Mouse (Mus musculus): ENCODE measurements around the gene Coro2b. TPM values are rescaled to one million over a fixed set of nuclear protein-coding genes. Genes with fewer than 3 reads are reported as not detected.

Gene Coro2b
- total and polyA plus RNA-seq, 2 experiments from 2014 or later, result 31.6 to 53.2 TPM

DNA sequence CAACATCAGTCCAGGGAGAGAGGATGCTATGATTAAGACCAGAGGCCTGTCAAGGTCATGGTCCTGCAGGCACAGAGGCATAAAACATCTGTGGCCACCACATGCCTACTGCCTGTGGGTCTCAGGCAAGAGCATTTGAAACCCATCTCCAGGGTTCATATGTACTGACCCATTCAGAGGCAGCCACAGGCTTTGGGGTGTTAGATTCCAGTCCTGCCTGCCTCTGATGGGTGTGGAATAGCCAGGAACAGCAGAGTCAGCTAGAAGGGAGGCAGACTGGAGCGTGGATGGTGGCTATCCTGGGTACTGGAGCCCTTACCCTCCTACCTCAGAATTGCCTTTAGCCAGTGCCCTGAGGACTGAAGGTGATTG is 69.4 kb downstream of the Coro2b start:
- no peaks in the 10 kb centered on the region for H3K36me3 ChIP-seq (ENCODE audit: insufficient read depth)
- ATAC-seq, result no peak
- no peak for DNase-seq
- peaks cover 11% of the 10 kb centered on the region; the same call in 1 of the 2 replicates for H3K4me1 ChIP-seq (ENCODE audit: insufficient read depth)
- WGBS, result 81% methylated on average over 1 of the region's 1 CpGs
- no peak for TF ChIP-seq CTCF (IDR thresholded peaks at IDR 0.05; ENCODE audit: low read depth)
- no peak overlapping the region for H3K27ac ChIP-seq (ENCODE audit: low read depth, low read length)
- H3K27me3 ChIP-seq (ENCODE audit: insufficient read depth, low read length), result no peaks in the 10 kb centered on the region
- H3K9me3 ChIP-seq (ENCODE audit: low read length), result no peaks in the 10 kb centered on the region
- no peak overlapping the region for H3K4me3 ChIP-seq (ENCODE audit: low read depth, low read length)
- H3K4me2 ChIP-seq (ENCODE audit: low read depth), result no peak overlapping the region
- H3K9ac ChIP-seq, result no peak overlapping the region

DNA sequence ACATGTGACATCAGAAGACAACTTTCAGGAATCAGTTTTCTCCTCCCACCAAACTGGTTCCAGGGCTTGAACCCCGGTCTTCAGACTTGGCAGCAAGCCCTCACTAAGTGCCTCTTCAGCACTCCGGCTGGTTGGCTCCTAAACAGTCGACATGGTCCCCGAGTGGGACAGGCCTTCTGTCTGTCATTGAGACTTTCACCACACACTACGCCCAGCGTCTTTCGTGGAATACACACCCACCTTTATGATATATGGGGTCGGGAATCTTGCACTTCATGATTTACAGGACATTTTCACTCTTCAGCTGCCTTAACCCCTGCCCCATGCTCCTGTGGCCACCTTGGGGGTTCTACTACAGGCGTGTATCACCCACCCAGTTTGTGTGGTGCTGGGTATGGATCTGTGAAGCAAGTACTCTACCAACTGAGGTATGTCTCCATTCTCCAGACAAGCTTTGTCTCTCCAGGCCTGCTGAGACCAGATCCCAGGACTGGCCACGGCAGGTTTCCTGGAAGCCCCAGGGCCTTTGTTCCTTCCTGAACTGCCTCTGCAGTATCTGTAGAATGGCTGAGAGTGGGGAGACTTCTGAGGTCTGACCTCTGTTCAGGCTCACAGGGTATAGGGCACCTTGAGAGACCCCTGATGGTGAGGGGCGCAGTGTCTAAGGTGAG is 70.0 kb downstream of the Coro2b start:
- DNase-seq (no peak), ATAC-seq (no peak)
- H3K36me3 ChIP-seq (ENCODE audit: insufficient read depth), result no peaks in the 10 kb centered on the region
- peaks cover 11% of the 10 kb centered on the region; the same call in 1 of the 2 replicates for H3K4me1 ChIP-seq (ENCODE audit: insufficient read depth)
- no peak overlapping the region for H3K27ac ChIP-seq (ENCODE audit: low read depth, low read length)
- 77% methylated on average over 11 of the region's 11 CpGs for WGBS
- H3K4me3 ChIP-seq (ENCODE audit: low read depth, low read length), result no peak overlapping the region
- no peaks in the 10 kb centered on the region for H3K27me3 ChIP-seq (ENCODE audit: insufficient read depth, low read length)
- no peak overlapping the region for H3K4me2 ChIP-seq (ENCODE audit: low read depth)
- no peak for TF ChIP-seq CTCF (IDR thresholded peaks at IDR 0.05; ENCODE audit: low read depth)
- H3K9ac ChIP-seq, result no peak overlapping the region
- H3K9me3 ChIP-seq (ENCODE audit: low read length), result no peaks in the 10 kb centered on the region

DNA sequence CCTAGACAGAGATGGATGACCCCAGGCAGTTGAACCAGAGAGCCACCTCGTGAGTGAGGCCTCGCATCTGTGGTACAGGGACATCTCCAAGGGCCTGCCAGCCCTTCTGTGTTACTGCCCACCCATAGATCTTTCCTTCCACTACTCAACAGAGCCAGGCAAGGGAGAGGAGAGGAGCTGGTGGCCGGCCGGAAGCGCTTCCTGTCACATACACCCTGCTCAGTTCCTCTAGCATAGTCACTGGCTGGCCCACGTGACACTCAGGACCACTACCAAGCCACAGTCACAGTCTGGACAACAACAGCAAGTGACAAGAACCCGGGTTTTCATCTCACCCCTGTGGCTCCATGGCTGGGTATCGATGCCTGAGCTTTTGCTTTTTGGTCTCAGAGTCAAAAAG is 70.8 kb downstream of the Coro2b start:
- no peaks in the 10 kb centered on the region for H3K27me3 ChIP-seq (ENCODE audit: insufficient read depth, low read length)
- TF ChIP-seq CTCF (IDR thresholded peaks at IDR 0.05; ENCODE audit: low read depth), result no peak
- 89% methylated on average over 8 of the region's 8 CpGs for WGBS
- H3K9ac ChIP-seq, result no peak overlapping the region
- no peak overlapping the region for H3K4me3 ChIP-seq (ENCODE audit: low read depth, low read length)
- H3K4me2 ChIP-seq (ENCODE audit: low read depth), result no peak overlapping the region
- ATAC-seq (no peak), DNase-seq (no peak)
- peaks cover 11% of the 10 kb centered on the region; the same call in 1 of the 2 replicates for H3K4me1 ChIP-seq (ENCODE audit: insufficient read depth)
- H3K9me3 ChIP-seq (ENCODE audit: low read length), result no peaks in the 10 kb centered on the region
- H3K27ac ChIP-seq (ENCODE audit: low read depth, low read length), result no peak overlapping the region
- H3K36me3 ChIP-seq (ENCODE audit: insufficient read depth), result no peaks in the 10 kb centered on the region

DNA sequence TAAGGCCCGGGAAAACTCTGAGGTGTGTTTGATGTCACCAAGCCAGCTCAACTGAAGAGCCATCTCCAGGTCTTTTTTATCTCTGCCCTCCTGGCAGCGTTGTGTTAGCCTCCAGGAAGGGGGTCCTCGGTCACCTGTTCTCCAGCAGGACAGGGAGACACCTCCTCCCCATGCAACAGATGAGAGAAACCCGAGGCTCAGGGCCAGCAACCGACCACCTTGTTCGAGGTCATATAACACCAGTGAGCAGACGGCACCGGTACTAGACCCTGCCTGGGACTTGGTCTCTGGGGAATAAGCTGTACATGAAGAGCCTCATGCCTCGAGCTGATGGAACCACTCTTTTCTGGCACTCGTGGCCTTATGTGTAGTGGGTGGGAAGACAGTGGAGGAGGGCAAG is 72.1 kb downstream of the Coro2b start:
- DNase-seq (no peak), ATAC-seq (no peak)
- TF ChIP-seq CTCF (IDR thresholded peaks at IDR 0.05; ENCODE audit: low read depth), result no peak
- 90% methylated on average over 10 of the region's 10 CpGs for WGBS
- Histone ChIP-seq H3K9me3 (ENCODE audit: low read length) (no peaks in the 10 kb centered on the region), H3K27me3 (ENCODE audit: insufficient read depth, low read length) (no peaks in the 10 kb centered on the region), H3K27ac (ENCODE audit: low read depth, low read length) (no peak overlapping the region), H3K4me3 (ENCODE audit: low read depth, low read length) (no peak overlapping the region), H3K36me3 (ENCODE audit: insufficient read depth) (no peaks in the 10 kb centered on the region; the same call in 1 of the 2 replicates), H3K4me2 (ENCODE audit: low read depth) (no peak overlapping the region), H3K9ac (no peak overlapping the region), H3K4me1 (ENCODE audit: insufficient read depth) (peaks cover 6% of the 10 kb centered on the region; the same call in 1 of the 2 replicates)

DNA sequence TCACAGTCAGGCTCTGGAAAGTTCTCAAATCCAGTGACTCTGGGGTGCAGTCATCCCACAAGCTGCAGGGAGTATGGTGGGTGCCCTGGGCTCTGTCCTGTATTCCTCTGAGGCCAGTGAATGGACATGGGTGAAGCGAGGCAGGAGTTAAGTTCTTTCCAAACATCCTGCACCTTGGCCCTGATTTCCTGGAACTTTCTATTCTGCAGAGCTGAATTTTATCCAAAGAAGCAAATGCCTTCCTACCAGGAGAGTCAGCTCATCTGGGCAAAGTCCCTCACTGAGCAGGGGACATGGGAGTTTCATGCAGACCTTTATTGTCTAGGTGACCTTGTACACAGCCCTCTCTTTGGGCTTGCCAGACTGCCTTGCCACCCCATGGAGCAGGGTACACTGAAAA is 75.1 kb downstream of the Coro2b start:
- H3K27ac ChIP-seq (ENCODE audit: low read depth, low read length), result no peak overlapping the region
- no peaks in the 10 kb centered on the region for H3K9me3 ChIP-seq (ENCODE audit: low read length)
- H3K9ac ChIP-seq, result no peak overlapping the region
- TF ChIP-seq CTCF (IDR thresholded peaks at IDR 0.05; ENCODE audit: low read depth), result no peak
- no peaks in the 10 kb centered on the region for H3K4me1 ChIP-seq (ENCODE audit: insufficient read depth)
- WGBS, result 89% methylated on average over 1 of the region's 1 CpGs
- DNase-seq, result no peak
- H3K27me3 ChIP-seq (ENCODE audit: insufficient read depth, low read length), result no peaks in the 10 kb centered on the region
- H3K4me2 ChIP-seq (ENCODE audit: low read depth), result no peak overlapping the region
- H3K4me3 ChIP-seq (ENCODE audit: low read depth, low read length), result no peak overlapping the region
- ATAC-seq, result no peak
- H3K36me3 ChIP-seq (ENCODE audit: insufficient read depth), result no peaks in the 10 kb centered on the region; the same call in 1 of the 2 replicates

DNA sequence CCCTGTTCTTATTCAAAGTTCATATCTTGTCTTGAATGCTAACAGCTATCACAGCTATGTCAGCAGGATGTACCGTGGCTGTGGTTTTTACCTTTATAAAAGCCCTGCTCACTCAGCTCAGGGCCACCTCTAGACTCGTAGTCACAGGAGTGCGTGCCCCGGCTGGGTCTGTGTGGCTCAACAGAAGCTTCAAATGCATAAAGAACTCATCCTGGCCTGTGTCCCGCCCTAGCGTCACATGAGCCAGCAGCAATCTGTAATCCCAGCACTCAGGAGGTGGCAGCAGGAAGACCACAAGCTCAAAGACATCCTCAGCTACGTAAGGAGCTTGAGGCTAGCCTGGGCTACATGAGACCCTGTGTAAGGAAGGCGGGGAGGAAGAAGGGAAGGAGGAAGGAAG is 75.7 kb downstream of the Coro2b start:
- 71% methylated on average over 8 of the region's 8 CpGs for WGBS
- Histone ChIP-seq H3K27ac (ENCODE audit: low read depth, low read length) (no peak overlapping the region), H3K27me3 (ENCODE audit: insufficient read depth, low read length) (no peaks in the 10 kb centered on the region), H3K9ac (no peak overlapping the region), H3K4me2 (ENCODE audit: low read depth) (no peak overlapping the region), H3K4me1 (ENCODE audit: insufficient read depth) (peaks cover under 1% of the 10 kb centered on the region; the same call in 1 of the 2 replicates), H3K4me3 (ENCODE audit: low read depth, low read length) (no peak overlapping the region), H3K9me3 (ENCODE audit: low read length) (no peaks in the 10 kb centered on the region), H3K36me3 (ENCODE audit: insufficient read depth) (no peaks in the 10 kb centered on the region; the same call in 1 of the 2 replicates)
- no peak for TF ChIP-seq CTCF (IDR thresholded peaks at IDR 0.05; ENCODE audit: low read depth)
- no peak for DNase-seq
- no peak for ATAC-seq

DNA sequence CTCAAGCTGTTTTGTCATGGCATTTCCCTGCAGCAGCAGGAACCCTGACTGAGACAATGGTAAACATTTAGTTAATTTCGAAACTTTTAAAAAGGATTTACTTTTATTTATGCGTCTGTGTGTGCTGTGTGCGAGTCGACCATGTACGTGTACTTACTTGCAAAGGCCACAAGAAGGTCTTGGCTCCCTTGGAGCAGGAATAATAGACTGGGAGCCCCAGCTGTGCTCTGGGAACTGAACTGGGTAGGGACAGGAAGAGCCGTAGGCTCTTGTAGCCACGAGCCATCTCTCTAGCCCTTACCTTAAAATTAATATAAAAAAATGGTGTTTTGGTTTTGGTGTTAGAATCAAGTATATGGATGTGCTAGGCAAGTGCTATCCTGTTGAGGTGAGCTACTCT is 76.8 kb downstream of the Coro2b start:
- DNase-seq (no peak), ATAC-seq (no peak)
- H3K9me3 ChIP-seq (ENCODE audit: low read length), result no peaks in the 10 kb centered on the region
- 67% methylated on average over 7 of the region's 7 CpGs for WGBS
- H3K4me2 ChIP-seq (ENCODE audit: low read depth), result no peak overlapping the region
- no peaks in the 10 kb centered on the region for H3K27me3 ChIP-seq (ENCODE audit: insufficient read depth, low read length)
- no peak for TF ChIP-seq CTCF (IDR thresholded peaks at IDR 0.05; ENCODE audit: low read depth)
- H3K4me1 ChIP-seq (ENCODE audit: insufficient read depth), result peaks cover 5% of the 10 kb centered on the region; the same call in 1 of the 2 replicates
- H3K4me3 ChIP-seq (ENCODE audit: low read depth, low read length), result no peak overlapping the region
- no peak overlapping the region for H3K27ac ChIP-seq (ENCODE audit: low read depth, low read length)
- H3K9ac ChIP-seq, result no peak overlapping the region
- no peaks in the 10 kb centered on the region; the same call in 1 of the 2 replicates for H3K36me3 ChIP-seq (ENCODE audit: insufficient read depth)

Measured in forebrain, postnatal 0 days (tissue).